29 mouse cellular contexts compared by ENCODE assay signal in the genomic region with DNA sequence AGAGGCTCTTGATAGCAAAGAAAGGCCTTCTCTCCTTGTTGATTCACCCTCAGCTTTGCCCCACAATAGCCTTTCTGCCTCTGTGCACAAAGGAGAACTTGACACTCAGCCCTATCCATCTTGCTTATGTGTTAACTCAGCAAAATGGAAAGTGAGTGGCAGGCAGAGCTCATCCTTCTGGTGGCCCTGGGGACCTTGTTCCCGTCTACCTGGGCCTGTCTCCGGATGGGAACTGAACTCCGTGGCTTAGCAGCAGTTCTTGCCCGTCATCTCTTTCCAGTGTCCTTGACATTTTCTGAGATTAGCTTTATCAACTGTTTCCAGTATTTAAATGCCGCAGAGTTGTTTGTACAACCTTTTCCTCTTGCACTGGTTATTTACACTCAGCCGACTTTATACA.
"Had no signal": no experiment of that assay in that cellular context is flagged by ENCODE, and none has a peak within 500 bp of the region (broad histone marks: within the 10 kb centered on the region; RNA-seq: fewer than 3 reads in every experiment).

No protein-coding gene starts in this region.

- DNase-seq: heart, postnatal 10 days; heart, postnatal 14 days; heart, postnatal 36 days; heart, postnatal 4 days; kidney, adult 11 months; kidney, adult 18-20 months; kidney, adult 2 months; kidney, adult 8-10 months; kidney, adult 9 months; kidney, postnatal 10 days; kidney, postnatal 14 days; kidney, postnatal 25 days; kidney, postnatal 36 days; kidney, postnatal 4 days; layer of hippocampus, adult 9-11 months; layer of hippocampus, postnatal 36 days had no signal

- H3K27ac ChIP-seq: heart, embryonic 13.5 days; heart, embryonic 15.5 days; hindbrain, embryonic 10.5 days; hindbrain, embryonic 12.5 days; hindbrain, embryonic 13.5 days; hindbrain, embryonic 14.5 days; hindbrain, embryonic 15.5 days; hindbrain, postnatal 0 days; intestine, embryonic 15.5 days; kidney, embryonic 15.5 days; kidney, postnatal 0 days; layer of hippocampus, adult 2 months; left cerebral cortex, adult 2 months had no signal

- H3K36me3 ChIP-seq: heart, embryonic 13.5 days; heart, embryonic 15.5 days; hindbrain, embryonic 12.5 days; hindbrain, embryonic 13.5 days; hindbrain, embryonic 15.5 days; intestine, embryonic 15.5 days; kidney, embryonic 15.5 days had no signal

- H3K9me3 ChIP-seq: heart, embryonic 13.5 days; heart, embryonic 15.5 days; hindbrain, embryonic 10.5 days; hindbrain, embryonic 12.5 days; hindbrain, embryonic 13.5 days; hindbrain, embryonic 15.5 days; intestine, embryonic 15.5 days; kidney, embryonic 15.5 days had no signal

- H3K27me3 ChIP-seq: heart, embryonic 13.5 days; heart, embryonic 15.5 days; hindbrain, embryonic 12.5 days; hindbrain, embryonic 13.5 days; hindbrain, embryonic 15.5 days; intestine, embryonic 15.5 days; kidney, embryonic 15.5 days had no signal

- H3K4me3 ChIP-seq: heart, embryonic 13.5 days; heart, embryonic 15.5 days; hindbrain, embryonic 10.5 days; hindbrain, embryonic 12.5 days; hindbrain, embryonic 13.5 days; hindbrain, embryonic 15.5 days; intestine, embryonic 15.5 days; kidney, embryonic 15.5 days; layer of hippocampus, adult 2 months; left cerebral cortex, adult 2 months had no signal
